Mouse (Mus musculus) liver, adult 10 weeks (tissue): ENCODE data around the gene Fat1. TPM values are rescaled to one million over a fixed set of nuclear protein-coding genes. Genes with fewer than 3 reads are reported as not detected.

Experiments
- polyA plus RNA-seq: library from polyadenylated mRNA; stranded (reverse); fragments of 350-450 nt; fragmentation: Illumina TruSeq; extraction: RNeasy Lipid Tissue Mini Kit (QIAGEN cat#74804); gene quantifications from one replicate; pipeline ENCODE4 v1.2.3, GENCODE M21; 2014; ENCODE audit warnings: low read depth, low replicate concordance

Gene Fat1
- 3.3 TPM for polyA plus RNA-seq

GRCm38 (mm10) chr8:44934850-44935497 lies at the start of gene Fat1:
Fat1 (plus strand) TSS chr8:44935447.

GRCm38 (mm10) chr8:45068759-45069386 lies 133.6 kb downstream of the Fat1 start, which contains the start of gene Mtnr1a:
Mtnr1a (plus strand) TSS chr8:45069137.

Other genes with a start within 250 kb of the Fat1 start
- gene Mtnr1a, start 133.7 kb downstream of the Fat1 start, polyA plus RNA-seq: 1.1 TPM